Mouse (Mus musculus): Measurements from ENCODE around the gene Pafah1b1. TPM values are rescaled to one million over a fixed set of nuclear protein-coding genes. Genes with fewer than 3 reads are reported as not detected.

Gene Pafah1b1
- total RNA-seq, 2 experiments from 2014 or later = 403 to 445 TPM

GRCm38 (mm10) chr11:74637971-74638790 lies 86.3 kb downstream of the Pafah1b1 start:
- intact Hi-C loops (cut with DNase I) = loop anchor here (5.0 kb wide), 2 partner anchors 84 to 199 kb away; partner anchors contain the start of gene Pafah1b1
- peak; percentile 76 to 79 for DNase-seq (ENCODE audit: low spot score in 2 of 2)

- intact Hi-C loops (cut with DNase I) = loop anchor here (5.0 kb wide), 2 partner anchors 85 to 200 kb away; partner anchors contain the start of gene Pafah1b1
- DNase-seq (ENCODE audit: low spot score in 2 of 2) = no peak
These were observed 87.0 kb downstream of the Pafah1b1 start for GRCm38 (mm10) chr11:74637486-74637885.

GRCm38 (mm10) chr11:74634490-74635275 lies 89.8 kb downstream of the Pafah1b1 start:
- intact Hi-C loops (cut with DNase I) = loop anchor here (5.0 kb wide), 2 partner anchors 88 to 203 kb away; partner anchors contain the start of gene Pafah1b1
- peak; percentile 71 to 79 for DNase-seq (ENCODE audit: low spot score in 2 of 2)

GRCm38 (mm10) chr11:74631880-74632789 lies 92.3 kb downstream of the Pafah1b1 start:
- DNase-seq (ENCODE audit: low spot score in 2 of 2) = no peak
- intact Hi-C loops (cut with DNase I) = no loop called here

- intact Hi-C loops (cut with DNase I) = no loop called here
- DNase-seq (ENCODE audit: low spot score in 2 of 2) = no peak
These were observed 97.0 kb downstream of the Pafah1b1 start for GRCm38 (mm10) chr11:74627481-74627880.

GRCm38 (mm10) chr11:74625333-74625732 lies 99.1 kb downstream of the Pafah1b1 start:
- DNase-seq (ENCODE audit: low spot score in 2 of 2) = no peak
- intact Hi-C loops (cut with DNase I) = no loop called here

Other genes with a start within 250 kb of the Pafah1b1 start
- gene Rap1gap2, start 113.8 kb downstream of the Pafah1b1 start, total RNA-seq (2021) = 100 to 1,000 TPM; 175 to 205 TPM
- gene Ccdc92b, start 105.1 kb downstream of the Pafah1b1 start, total RNA-seq (2021) = 10 to 100 TPM; 26.1 to 26.3 TPM
- 10 to 100 TPM; 60.3 to 64.1 TPM for gene Cluh, start 75.2 kb downstream of the Pafah1b1 start, total RNA-seq (2021)
- 10 to 100 TPM; 27.7 to 30.3 TPM for gene Mettl16, start 46.2 kb upstream of the Pafah1b1 start, total RNA-seq (2021)
- 10 to 100 TPM; 27.4 to 29.3 TPM for gene Mnt, start 106.2 kb upstream of the Pafah1b1 start, total RNA-seq (2021)
- 10 to 100 TPM; 76.0 to 78.3 TPM for gene Sgsm2, start 172.4 kb upstream of the Pafah1b1 start, total RNA-seq (2021)
- gene Tsr1, start 173.4 kb upstream of the Pafah1b1 start, total RNA-seq (2021) = 10 to 100 TPM; 26.2 to 28.1 TPM
- gene Smg6, start 201.2 kb upstream of the Pafah1b1 start, total RNA-seq (2021) = 10 to 100 TPM; 26.5 to 27.5 TPM
- 100 to 1,000 TPM in 1 of 2 experiments, 10 to 100 TPM in 1; 93.7 to 100 TPM for gene Srr, start 201.3 kb upstream of the Pafah1b1 start, total RNA-seq (2021)